Mouse (Mus musculus) stomach, embryonic 14.5 days (tissue): Measurements from ENCODE around the gene Pigk. TPM values are rescaled to one million over a fixed set of nuclear protein-coding genes. Genes with fewer than 3 reads are reported as not detected.

Experiments
- ATAC-seq: fragments of 200-750 bp; cut with Nextera tagmentation; 2 replicates; pipeline ENCODE4 v1.8.0; 2017; ENCODE audit warnings: low read depth, moderate TSS enrichment; ENCODE audit not compliant: insufficient number of reproducible peaks, insufficient read depth, low FRiP score
- H3K27ac ChIP-seq: fragments of 300-500 bp; sonication (generic); 2 replicates; pipeline ENCODE4 v1.5.1; 2014; ENCODE audit warnings: mild to moderate bottlenecking, low read length, moderate library complexity, mixed read lengths
- H3K27me3 ChIP-seq: fragments of 300-500 bp; sonication (generic); 2 replicates; pipeline ENCODE4 v1.6.1; 2014; ENCODE audit warnings: low read length, control low read depth, mixed read lengths; ENCODE audit not compliant: control insufficient read depth, insufficient read depth
- H3K36me3 ChIP-seq: fragments of 300-500 bp; sonication (generic); 2 replicates; pipeline ENCODE4 v1.6.1; 2014; ENCODE audit warnings: mild to moderate bottlenecking, control low read depth, low read length, moderate library complexity, mixed read lengths; ENCODE audit not compliant: control insufficient read depth, insufficient read depth
- H3K4me1 ChIP-seq: fragments of 300-500 bp; sonication (generic); 2 replicates; pipeline ENCODE4 v1.6.1; 2014; ENCODE audit warnings: low read length, control low read depth, mixed read lengths; ENCODE audit not compliant: control insufficient read depth, insufficient read depth
- H3K4me2 ChIP-seq: fragments of 300-500 bp; sonication (generic); replicated peaks from 2 replicates; pipeline ENCODE4 v1.6.1; 2014; ENCODE audit warnings: low read depth, low read length, control low read depth
- H3K4me3 ChIP-seq: fragments of 300-500 bp; sonication (generic); 2 replicates; pipeline ENCODE4 v1.5.1; 2014; ENCODE audit warnings: low read depth, low read length, control low read depth
- H3K9ac ChIP-seq: fragments of 300-500 bp; sonication (generic); replicated peaks from 2 replicates; pipeline ENCODE4 v1.6.1; 2014; ENCODE audit warnings: low read depth, mild to moderate bottlenecking, control low read depth, low read length, moderate library complexity, mixed read lengths
- H3K9me3 ChIP-seq: fragments of 300-500 bp; sonication (generic); 2 replicates; pipeline ENCODE4 v1.6.1; 2016; ENCODE audit warnings: low read depth, low read length, control low read depth; ENCODE audit not compliant: control insufficient read depth
- WGBS: fragments of 180-500 bp; shearing (Covaris S2); extraction: QIAGEN DNeasy Blood & Tissue Kit; methylation state at CpG from one replicate; pipeline ENCODE4 v1.1.7; 2014; 5-methylcytosine and 5-hydroxymethylcytosine counted together
- polyA plus RNA-seq: library from polyadenylated mRNA; unstranded; fragments of >200 nt; fragmentation: Nextera tagmentation; extraction: Ambion mirVana; gene quantifications from 2 replicates; pipeline ENCODE4 v1.2.1, GENCODE M21; 2014

Gene Pigk
- polyA plus RNA-seq, 1 experiment from 2014 or later, result 55.2 TPM

- Histone ChIP-seq H3K4me1 (no peaks in the 10 kb centered on the region), H3K4me3 (no peak overlapping the region), H3K9ac (no peak overlapping the region), H3K27ac (no peak overlapping the region), H3K9me3 (no peaks in the 10 kb centered on the region), H3K4me2 (no peak overlapping the region), H3K36me3 (no peaks in the 10 kb centered on the region), H3K27me3 (no peaks in the 10 kb centered on the region)
- ATAC-seq, result no peak
- 69% methylated on average over 4 of the region's 4 CpGs for WGBS
Observed at GRCm38 (mm10) chr3:152926166-152926565, 212.3 kb downstream of the Pigk start.

DNA sequence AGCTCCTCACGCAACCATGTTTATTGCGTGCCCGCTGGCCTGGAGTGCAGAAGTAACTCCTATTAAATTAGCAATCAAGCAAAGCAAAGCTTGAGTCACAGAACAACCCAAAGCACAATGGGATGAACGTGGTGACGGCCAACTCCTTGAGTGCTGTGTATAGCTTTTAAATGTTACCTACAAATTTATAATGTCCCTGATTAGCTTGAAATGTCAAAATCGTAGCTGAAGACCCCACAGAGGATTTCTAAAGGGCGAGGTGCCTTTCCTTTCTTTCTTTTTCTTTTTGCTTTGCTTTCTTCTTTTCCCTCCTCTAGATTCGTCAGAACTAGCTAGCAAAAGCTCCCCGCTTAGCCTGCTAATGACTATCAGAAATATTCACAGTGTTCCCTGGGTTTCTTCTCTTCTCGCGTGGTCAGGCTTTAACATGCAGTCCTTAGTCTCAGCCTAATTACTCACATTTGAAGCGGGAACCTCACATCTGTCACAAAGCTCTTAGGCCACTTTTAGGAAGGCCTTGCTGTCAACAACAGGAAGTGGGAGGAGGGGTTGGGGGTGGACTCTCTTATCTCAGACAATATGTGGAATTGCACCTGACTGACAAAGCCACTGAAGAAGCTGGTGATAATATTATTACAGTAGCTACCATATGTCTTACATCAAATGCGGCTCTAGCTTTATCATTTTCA is 214.5 kb downstream of the Pigk start:
- WGBS, result 58% methylated on average over 13 of the region's 13 CpGs
- Histone ChIP-seq H3K4me3 (no peak overlapping the region), H3K27ac (no peak overlapping the region), H3K9me3 (no peaks in the 10 kb centered on the region), H3K9ac (no peak overlapping the region), H3K36me3 (no peaks in the 10 kb centered on the region), H3K27me3 (no peaks in the 10 kb centered on the region), H3K4me2 (no peak overlapping the region), H3K4me1 (no peaks in the 10 kb centered on the region)
- no peak for ATAC-seq

GRCm38 (mm10) chr3:152929256-152929787 is 215.4 kb downstream of the Pigk start:
- H3K4me1 ChIP-seq, result no peaks in the 10 kb centered on the region
- WGBS, result 66% methylated on average over 10 of the region's 10 CpGs
- no peaks in the 10 kb centered on the region for H3K27me3 ChIP-seq
- H3K9me3 ChIP-seq, result no peaks in the 10 kb centered on the region
- H3K4me3 ChIP-seq, result no peak overlapping the region
- H3K4me2 ChIP-seq, result no peak overlapping the region
- no peak overlapping the region for H3K9ac ChIP-seq
- no peak for ATAC-seq
- no peaks in the 10 kb centered on the region for H3K36me3 ChIP-seq
- H3K27ac ChIP-seq, result no peak overlapping the region

DNA sequence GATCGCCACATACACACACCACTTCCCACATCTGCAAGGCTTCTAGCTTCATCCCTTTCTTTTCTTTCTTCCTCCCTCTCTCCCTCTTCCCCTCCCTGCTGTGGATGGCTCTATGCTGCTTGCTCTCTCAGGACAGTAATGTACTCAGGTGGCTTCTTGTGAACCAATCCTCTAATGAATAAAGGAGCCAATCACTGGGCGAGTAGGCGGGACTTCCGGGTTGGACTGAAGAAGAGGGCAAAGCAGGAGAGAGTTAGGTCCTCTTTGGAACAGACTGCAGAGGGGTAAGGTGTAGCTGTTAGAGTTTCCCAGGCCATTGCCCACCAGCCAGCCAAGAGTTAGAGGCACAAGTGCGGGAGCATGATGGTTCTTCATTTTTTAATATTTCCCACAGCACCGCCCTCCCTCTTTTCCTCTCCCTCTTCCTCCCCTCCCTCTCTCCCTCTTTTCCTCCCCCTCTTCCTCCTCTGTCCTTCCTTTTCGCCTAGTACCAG is 215.9 kb downstream of the Pigk start:
- no peaks in the 10 kb centered on the region for H3K9me3 ChIP-seq
- H3K4me1 ChIP-seq, result no peaks in the 10 kb centered on the region
- no peak overlapping the region for H3K4me2 ChIP-seq
- H3K27me3 ChIP-seq, result no peaks in the 10 kb centered on the region
- H3K27ac ChIP-seq, result no peak overlapping the region
- 80% methylated on average over 7 of the region's 7 CpGs for WGBS
- H3K4me3 ChIP-seq, result no peak overlapping the region
- no peaks in the 10 kb centered on the region for H3K36me3 ChIP-seq
- no peak overlapping the region for H3K9ac ChIP-seq
- no peak for ATAC-seq

GRCm38 (mm10) chr3:152931354-152931753 is 217.5 kb downstream of the Pigk start:
- no peaks in the 10 kb centered on the region for H3K4me1 ChIP-seq
- ATAC-seq, result no peak
- H3K4me3 ChIP-seq, result no peak overlapping the region
- H3K9ac ChIP-seq, result no peak overlapping the region
- no peak overlapping the region for H3K27ac ChIP-seq
- H3K9me3 ChIP-seq, result no peaks in the 10 kb centered on the region
- no peak overlapping the region for H3K4me2 ChIP-seq
- H3K36me3 ChIP-seq, result no peaks in the 10 kb centered on the region
- WGBS, result 84% methylated on average over 3 of the region's 3 CpGs
- H3K27me3 ChIP-seq, result no peaks in the 10 kb centered on the region

GRCm38 (mm10) chr3:152932096-152932495 is 218.2 kb downstream of the Pigk start:
- Histone ChIP-seq H3K9ac (no peak overlapping the region), H3K4me1 (no peaks in the 10 kb centered on the region), H3K4me3 (no peak overlapping the region), H3K9me3 (no peaks in the 10 kb centered on the region), H3K27me3 (no peaks in the 10 kb centered on the region), H3K4me2 (no peak overlapping the region), H3K36me3 (no peaks in the 10 kb centered on the region), H3K27ac (no peak overlapping the region)
- ATAC-seq, result no peak
- 76% methylated on average over 4 of the region's 4 CpGs for WGBS

DNA sequence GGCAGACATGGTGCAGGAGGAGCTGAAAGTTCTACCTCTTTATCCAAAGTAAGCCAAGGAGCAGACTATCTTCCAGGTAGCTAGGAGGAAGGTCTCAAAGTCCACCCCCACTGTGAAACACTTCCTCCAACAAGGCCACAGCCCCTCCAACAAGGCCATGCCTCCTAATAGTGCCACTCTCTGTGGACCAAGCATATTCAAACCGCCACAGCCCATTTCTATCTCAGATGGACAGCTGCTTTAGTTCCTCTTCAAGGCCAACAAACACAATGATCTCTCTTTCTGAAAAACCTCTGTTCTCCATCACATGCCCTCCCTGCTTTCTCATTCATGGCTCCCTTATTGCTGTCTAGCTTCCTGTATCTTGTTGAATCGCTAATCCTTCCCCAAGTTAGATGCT is 218.6 kb downstream of the Pigk start:
- no peak for ATAC-seq
- H3K4me1 ChIP-seq, result no peaks in the 10 kb centered on the region
- H3K27ac ChIP-seq, result no peak overlapping the region
- H3K4me2 ChIP-seq, result no peak overlapping the region
- 81% methylated on average over 2 of the region's 2 CpGs for WGBS
- H3K4me3 ChIP-seq, result no peak overlapping the region
- no peaks in the 10 kb centered on the region for H3K9me3 ChIP-seq
- H3K9ac ChIP-seq, result no peak overlapping the region
- no peaks in the 10 kb centered on the region for H3K36me3 ChIP-seq
- no peaks in the 10 kb centered on the region for H3K27me3 ChIP-seq

DNA sequence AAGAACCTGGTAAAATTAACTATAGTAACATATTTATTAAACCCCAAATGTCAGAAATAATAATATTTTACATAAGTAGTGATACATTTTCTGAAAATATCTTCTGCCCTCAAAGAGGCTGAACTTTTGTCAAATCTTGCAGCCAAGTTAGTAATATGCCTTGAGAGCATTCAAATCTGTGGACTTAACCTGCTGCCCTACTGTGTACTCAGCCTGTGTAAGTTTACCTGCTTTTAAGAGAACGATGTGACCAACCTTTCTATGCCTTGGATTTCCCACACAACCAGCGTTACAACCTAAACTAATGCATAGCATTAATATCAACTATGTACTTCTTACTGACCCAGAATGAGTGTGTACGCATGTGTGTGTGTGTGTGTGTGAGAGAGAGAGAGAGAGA is 219.8 kb downstream of the Pigk start:
- Histone ChIP-seq H3K4me1 (no peaks in the 10 kb centered on the region), H3K27me3 (no peaks in the 10 kb centered on the region), H3K9me3 (no peaks in the 10 kb centered on the region), H3K4me3 (no peak overlapping the region), H3K36me3 (no peaks in the 10 kb centered on the region), H3K9ac (no peak overlapping the region), H3K4me2 (no peak overlapping the region), H3K27ac (no peak overlapping the region)
- 87% methylated on average over 3 of the region's 3 CpGs for WGBS
- no peak for ATAC-seq

- H3K36me3 ChIP-seq, result no peaks in the 10 kb centered on the region
- no peak for ATAC-seq
- H3K4me3 ChIP-seq, result no peak overlapping the region
- no peak overlapping the region for H3K4me2 ChIP-seq
- no peaks in the 10 kb centered on the region for H3K4me1 ChIP-seq
- no peak overlapping the region for H3K9ac ChIP-seq
- H3K9me3 ChIP-seq, result no peaks in the 10 kb centered on the region
- no peaks in the 10 kb centered on the region for H3K27me3 ChIP-seq
- WGBS, result 87% methylated on average over 3 of the region's 3 CpGs
- no peak overlapping the region for H3K27ac ChIP-seq
Observed at GRCm38 (mm10) chr3:152936313-152936712, 222.4 kb downstream of the Pigk start.
